Mouse (Mus musculus): ENCODE measurements around the gene Traf5.

Gene Traf5

GRCm38 (mm10) chr1:192091806-192092772, at the start of gene Traf5:
Gene Traf5, minus strand, starts transcription at chr1:192092559.
- peak; percentile 11; the same call in 1 of the 2 replicates for TF ChIP-seq GATA4 (IDR thresholded peaks at IDR 0.05; ENCODE audit: insufficient replicate concordance, low read length)

- no peak for TF ChIP-seq GATA4 (IDR thresholded peaks at IDR 0.05; ENCODE audit: insufficient replicate concordance, low read length)
Measured at GRCm38 (mm10) chr1:192140313-192140712, 48.0 kb upstream of the Traf5 start.

GRCm38 (mm10) chr1:192137926-192138910, 45.9 kb upstream of the Traf5 start, which contains the start of gene Rcor3:
Gene Rcor3, minus strand, starts transcription at chr1:192138062.
- TF ChIP-seq GATA4 (IDR thresholded peaks at IDR 0.05; ENCODE audit: insufficient replicate concordance, low read length): no peak

- TF ChIP-seq GATA4 (IDR thresholded peaks at IDR 0.05; ENCODE audit: insufficient replicate concordance, low read length): no peak
Measured at GRCm38 (mm10) chr1:192137291-192137925, 45.0 kb upstream of the Traf5 start.

GRCm38 (mm10) chr1:192136561-192137290, 44.4 kb upstream of the Traf5 start:
- no peak for TF ChIP-seq GATA4 (IDR thresholded peaks at IDR 0.05; ENCODE audit: insufficient replicate concordance, low read length)

GRCm38 (mm10) chr1:192130202-192130601, 37.8 kb upstream of the Traf5 start:
- no peak for TF ChIP-seq GATA4 (IDR thresholded peaks at IDR 0.05; ENCODE audit: insufficient replicate concordance, low read length)

GRCm38 (mm10) chr1:192128343-192128742, 36.0 kb upstream of the Traf5 start:
- TF ChIP-seq GATA4 (IDR thresholded peaks at IDR 0.05; ENCODE audit: insufficient replicate concordance, low read length): no peak

GRCm38 (mm10) chr1:192125761-192126160, 33.4 kb upstream of the Traf5 start:
- TF ChIP-seq GATA4 (IDR thresholded peaks at IDR 0.05; ENCODE audit: insufficient replicate concordance, low read length): no peak

GRCm38 (mm10) chr1:192116262-192116661, 23.9 kb upstream of the Traf5 start:
- TF ChIP-seq GATA4 (IDR thresholded peaks at IDR 0.05; ENCODE audit: insufficient replicate concordance, low read length): no peak

- no peak for TF ChIP-seq GATA4 (IDR thresholded peaks at IDR 0.05; ENCODE audit: insufficient replicate concordance, low read length)
Measured at GRCm38 (mm10) chr1:192115378-192115777, 23.0 kb upstream of the Traf5 start.

GRCm38 (mm10) chr1:192109169-192109568, 16.8 kb upstream of the Traf5 start:
- no peak for TF ChIP-seq GATA4 (IDR thresholded peaks at IDR 0.05; ENCODE audit: insufficient replicate concordance, low read length)

- no peak for TF ChIP-seq GATA4 (IDR thresholded peaks at IDR 0.05; ENCODE audit: insufficient replicate concordance, low read length)
Measured at GRCm38 (mm10) chr1:192107352-192107751, 15.0 kb upstream of the Traf5 start.

GRCm38 (mm10) chr1:192105902-192106389, 13.6 kb upstream of the Traf5 start:
- no peak for TF ChIP-seq GATA4 (IDR thresholded peaks at IDR 0.05; ENCODE audit: insufficient replicate concordance, low read length)

GRCm38 (mm10) chr1:192104021-192104420, 11.7 kb upstream of the Traf5 start:
- TF ChIP-seq GATA4 (IDR thresholded peaks at IDR 0.05; ENCODE audit: insufficient replicate concordance, low read length): no peak
